Mouse (Mus musculus) G1E (cell line): Measurements from ENCODE around the gene Supt3. TPM values are rescaled to one million over a fixed set of nuclear protein-coding genes. Genes with fewer than 3 reads are reported as not detected.

Experiments used
- ATAC-seq: 2 replicates; pipeline ENCODE4 v1.8.0; 2016; ENCODE audit warnings: mild to moderate bottlenecking; ENCODE audit not compliant: insufficient number of reproducible peaks, poor library complexity, low FRiP score, severe bottlenecking; ENCODE audit errors: extremely low read depth
- DNase-seq: peaks from one replicate; pipeline ENCODE4 v3.0.0; 2012; ENCODE audit warnings: low spot score
- H3K27me3 ChIP-seq: 2 replicates; pipeline ENCODE4 v1.6.1; 2012; ENCODE audit warnings: mild to moderate bottlenecking, low read length, inconsistent platforms; ENCODE audit not compliant: insufficient read depth
- H3K36me3 ChIP-seq: replicated peaks from 2 replicates; pipeline ENCODE3; 2012; ENCODE audit warnings: mild to moderate bottlenecking, inconsistent platforms
- H3K4me1 ChIP-seq: 2 replicates; pipeline ENCODE4 v1.6.1; 2012; ENCODE audit warnings: low read depth, low read length, inconsistent platforms, mixed read lengths; ENCODE audit not compliant: insufficient read depth
- H3K4me3 ChIP-seq: 2 replicates; pipeline ENCODE4 v1.5.1; 2012; ENCODE audit warnings: low read depth, mild to moderate bottlenecking, inconsistent platforms, low read length, moderate library complexity, mixed read lengths
- H3K9me3 ChIP-seq: replicated peaks from 2 replicates; pipeline ENCODE4 v1.6.1; 2012; ENCODE audit warnings: inconsistent platforms
- CTCF ChIP-seq: IDR thresholded peaks from 2 replicates; pipeline ENCODE4 v1.5.1; 2012; ENCODE audit warnings: low read depth, low read length, inconsistent platforms, mixed read lengths
- GATA1 ChIP-seq: IDR thresholded peaks from 2 replicates; pipeline ENCODE4 v1.6.1; 2012; ENCODE audit warnings: borderline replicate concordance, low read length, inconsistent platforms, mixed read lengths
- GATA2 ChIP-seq: IDR thresholded peaks from 2 replicates; pipeline ENCODE4 v1.6.1; 2012; ENCODE audit warnings: low read depth, low read length, inconsistent platforms, borderline replicate concordance
- POLR2AphosphoS5 ChIP-seq: IDR thresholded peaks from 2 replicates; pipeline ENCODE4 v1.6.1; 2012; ENCODE audit warnings: low read depth, low read length, inconsistent platforms; ENCODE audit not compliant: insufficient replicate concordance
- TAL1 ChIP-seq: conservative IDR thresholded peaks from 2 replicates; pipeline ENCODE4 v1.6.1; 2012; ENCODE audit warnings: low read depth, low read length, inconsistent platforms, mixed read lengths
- polyA plus RNA-seq: library from polyadenylated mRNA; stranded (reverse); fragments of >175 nt; gene quantifications from 2 replicates; pipeline ENCODE4 v1.2.3, GENCODE M21; 2012
- total RNA-seq, 2 experiments: library from RNA; stranded (forward) in 1 of 2; stranded (reverse) in 1 of 2; fragments of 200-1000 nt in 1 of 2; fragments of >200 nt in 1 of 2; fragmentation: Nextera tagmentation in 1 of 2; gene quantifications; 2 replicates each; pipeline ENCODE4 v1.2.3; 2014 to 2017

Gene Supt3
- total and polyA plus RNA-seq, 3 experiments, result 4.8 to 25.4 (median 8.9) TPM

DNA sequence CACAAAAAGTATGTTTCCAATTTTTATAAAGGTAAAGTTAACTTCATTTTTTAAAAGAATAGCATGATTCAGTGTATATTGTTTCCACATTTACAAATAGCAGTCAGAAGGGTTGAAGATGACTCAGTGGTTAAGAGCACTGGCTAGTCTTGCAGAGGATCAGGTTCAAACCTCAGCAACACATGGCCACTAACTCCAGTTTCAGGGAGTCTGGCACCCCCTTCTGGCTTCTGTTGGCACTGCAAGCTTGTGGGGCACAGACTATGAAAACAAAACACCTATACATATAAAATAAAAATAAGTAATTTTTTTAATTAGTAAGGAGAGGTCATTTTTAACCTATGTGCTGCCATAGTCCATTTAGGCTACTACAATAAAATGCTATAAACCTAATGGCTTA is 268.9 kb downstream of the Supt3 start:
- Histone ChIP-seq H3K36me3 (no peaks in the 10 kb centered on the region), H3K4me3 (no peak overlapping the region), H3K9me3 (no peaks in the 10 kb centered on the region), H3K4me1 (no peaks in the 10 kb centered on the region), H3K27me3 (no peaks in the 10 kb centered on the region)
- DNase-seq (no peak), ATAC-seq (no peak)
- TF ChIP-seq CTCF (0 out of 2 replicates have a peak, but pooled peaks have one; percentile 10), GATA1 (no peak)

DNA sequence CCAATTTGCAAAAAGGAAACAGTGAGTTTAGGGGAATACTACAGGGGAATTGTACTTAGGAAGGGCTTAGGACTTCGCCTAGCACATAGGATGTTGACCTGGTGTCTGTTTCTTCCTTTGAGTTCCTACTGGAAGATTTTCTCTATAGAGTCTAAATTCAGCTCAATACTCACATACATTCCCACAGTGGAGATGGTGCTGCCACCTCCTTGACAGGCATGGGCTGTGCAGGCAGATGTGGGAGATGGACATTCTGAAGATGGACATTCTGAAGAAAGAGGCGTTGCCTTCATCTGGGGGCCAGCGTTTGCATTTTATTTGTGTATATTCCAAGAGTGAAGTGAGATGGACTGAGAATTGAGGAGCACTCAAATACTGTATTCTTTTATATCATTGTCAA is 269.6 kb downstream of the Supt3 start:
- Histone ChIP-seq H3K4me1 (no peaks in the 10 kb centered on the region), H3K4me3 (no peak overlapping the region), H3K9me3 (no peaks in the 10 kb centered on the region), H3K36me3 (no peaks in the 10 kb centered on the region), H3K27me3 (no peaks in the 10 kb centered on the region)
- TF ChIP-seq GATA2, result no peak
- no peak for TF ChIP-seq GATA1
- TF ChIP-seq POLR2AphosphoS5, result no peak
- DNase-seq, result no peak
- no peak for ATAC-seq

DNA sequence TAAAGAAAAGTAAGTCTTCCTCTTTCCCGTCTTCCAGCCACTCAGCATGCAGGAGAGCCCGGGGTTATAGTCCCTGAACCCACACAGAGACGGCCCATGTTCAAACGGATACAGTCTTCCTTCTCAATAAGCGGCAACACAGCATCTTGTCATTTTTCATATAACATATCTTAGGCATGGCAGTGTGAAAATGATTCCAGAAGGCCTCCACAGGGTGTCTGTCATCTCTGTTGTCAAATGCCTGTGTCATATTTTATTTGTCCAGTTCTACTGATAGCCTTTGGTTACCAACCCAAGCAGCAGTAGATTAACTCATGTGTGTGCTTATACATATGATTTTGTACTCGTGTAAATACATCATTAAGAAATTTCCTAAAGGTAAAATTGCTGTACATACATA is 270.3 kb downstream of the Supt3 start:
- no peak for DNase-seq
- TF ChIP-seq GATA2, result no peak
- TF ChIP-seq GATA1, result no peak
- no peak for TF ChIP-seq POLR2AphosphoS5
- TF ChIP-seq TAL1, result no peak
- no peak for TF ChIP-seq CTCF
- no peaks in the 10 kb centered on the region for H3K36me3 ChIP-seq
- no peaks in the 10 kb centered on the region for H3K27me3 ChIP-seq
- no peaks in the 10 kb centered on the region for H3K4me1 ChIP-seq
- no peak for ATAC-seq
- H3K9me3 ChIP-seq, result no peaks in the 10 kb centered on the region
- H3K4me3 ChIP-seq, result no peak overlapping the region

DNA sequence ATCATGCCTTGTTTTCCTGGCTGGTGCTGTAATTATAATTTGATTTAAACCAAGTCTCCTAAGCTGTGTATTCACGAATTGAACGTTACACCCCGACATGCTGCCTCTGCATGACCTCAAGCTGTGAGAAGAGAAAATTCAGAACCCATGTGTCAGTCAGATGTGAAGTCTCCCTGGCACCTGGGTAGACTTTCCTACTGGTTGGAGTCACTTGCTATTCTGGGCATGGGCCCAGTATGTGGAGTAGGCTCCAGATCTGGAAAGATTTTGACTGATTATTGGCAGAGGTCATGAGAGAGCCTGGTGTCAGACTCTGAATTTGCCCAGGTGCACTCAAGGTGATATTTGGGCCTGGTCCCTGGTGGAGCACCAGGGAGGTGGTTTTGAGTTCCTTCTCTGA is 275.0 kb downstream of the Supt3 start:
- Histone ChIP-seq H3K9me3 (no peaks in the 10 kb centered on the region), H3K36me3 (no peaks in the 10 kb centered on the region), H3K4me1 (no peaks in the 10 kb centered on the region), H3K4me3 (no peak overlapping the region), H3K27me3 (no peaks in the 10 kb centered on the region)
- ATAC-seq, result no peak
- DNase-seq, result no peak
- no peak for TF ChIP-seq GATA1
- no peak for TF ChIP-seq POLR2AphosphoS5
- TF ChIP-seq TAL1, result no peak
- no peak for TF ChIP-seq CTCF
- TF ChIP-seq GATA2, result no peak

GRCm38 (mm10) chr17:45053371-45053770 is 276.4 kb downstream of the Supt3 start:
- Histone ChIP-seq H3K9me3 (no peaks in the 10 kb centered on the region), H3K4me1 (no peaks in the 10 kb centered on the region), H3K36me3 (no peaks in the 10 kb centered on the region), H3K27me3 (no peaks in the 10 kb centered on the region), H3K4me3 (no peak overlapping the region)
- ATAC-seq (no peak), DNase-seq (no peak)
- TF ChIP-seq GATA2, result no peak
- no peak for TF ChIP-seq GATA1
- TF ChIP-seq CTCF, result no peak
- TF ChIP-seq POLR2AphosphoS5, result no peak
- TF ChIP-seq TAL1, result no peak

DNA sequence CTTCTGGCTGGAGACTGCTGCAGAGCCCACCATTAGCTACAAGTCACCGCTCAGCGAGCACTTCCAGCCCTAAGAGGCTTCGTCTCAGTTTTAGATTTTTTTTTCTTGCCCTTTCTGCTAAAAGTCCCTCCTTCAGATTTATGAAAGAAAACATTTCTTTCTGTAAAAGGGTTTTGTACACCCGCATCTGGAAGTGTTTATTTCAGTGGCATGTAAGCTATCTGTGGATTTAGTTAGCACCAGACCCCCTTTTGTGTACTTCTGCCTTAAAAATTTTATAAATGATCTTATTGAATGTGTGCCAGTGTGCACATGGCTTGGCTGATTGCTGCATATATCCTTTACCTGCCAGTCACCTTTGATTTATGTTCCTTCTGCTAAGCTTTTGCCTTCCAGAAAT is 277.6 kb downstream of the Supt3 start:
- no peaks in the 10 kb centered on the region for H3K9me3 ChIP-seq
- no peak for ATAC-seq
- H3K36me3 ChIP-seq, result no peaks in the 10 kb centered on the region
- no peaks in the 10 kb centered on the region for H3K27me3 ChIP-seq
- no peak for DNase-seq
- TF ChIP-seq TAL1, result no peak
- no peak for TF ChIP-seq CTCF
- TF ChIP-seq POLR2AphosphoS5, result no peak
- TF ChIP-seq GATA1, result no peak
- no peak for TF ChIP-seq GATA2
- no peak overlapping the region for H3K4me3 ChIP-seq
- H3K4me1 ChIP-seq, result no peaks in the 10 kb centered on the region

- ATAC-seq (no peak), DNase-seq (no peak)
- Histone ChIP-seq H3K36me3 (no peaks in the 10 kb centered on the region), H3K4me1 (no peaks in the 10 kb centered on the region), H3K4me3 (no peak overlapping the region), H3K27me3 (no peaks in the 10 kb centered on the region), H3K9me3 (no peaks in the 10 kb centered on the region)
- TF ChIP-seq POLR2AphosphoS5 (no peak), GATA1 (no peak), CTCF (no peak)
These were observed 279.9 kb downstream of the Supt3 start for GRCm38 (mm10) chr17:45056894-45057293.
